Mouse (Mus musculus) thymus, postnatal 10 days (tissue): ENCODE data around the gene Lyrm7.

Source experiments
- DNase-seq, 2 experiments: peaks; one replicate each; pipeline ENCODE4 v3.0.0; 2021; ENCODE audit warnings: low spot score in 2 of 2

Gene Lyrm7

GRCm38 (mm10) chr11:54845470-54846442 lies 15.0 kb downstream of the Lyrm7 start:
- DNase-seq, result no peak

- peak; percentile 27 to 36 for DNase-seq
Observed at GRCm38 (mm10) chr11:54844959-54845358, 15.8 kb downstream of the Lyrm7 start.

- DNase-seq, result peak; percentile 71 to 74
Observed at GRCm38 (mm10) chr11:54844424-54844823, 16.3 kb downstream of the Lyrm7 start.

GRCm38 (mm10) chr11:54840891-54841290 lies 19.8 kb downstream of the Lyrm7 start:
- no peak for DNase-seq

- no peak for DNase-seq
Observed at GRCm38 (mm10) chr11:54839696-54840095, 21.0 kb downstream of the Lyrm7 start.

- DNase-seq, result peak in 1 of 2 experiments; percentile 28
Observed at GRCm38 (mm10) chr11:54836106-54836505, 24.6 kb downstream of the Lyrm7 start.

- peak in 1 of 2 experiments; percentile 38 for DNase-seq
Observed at GRCm38 (mm10) chr11:54834596-54834995, 26.1 kb downstream of the Lyrm7 start.

- DNase-seq, result no peak
Observed at GRCm38 (mm10) chr11:54833833-54834232, 26.9 kb downstream of the Lyrm7 start.

GRCm38 (mm10) chr11:54826819-54827218 lies 33.9 kb downstream of the Lyrm7 start:
- DNase-seq, result no peak

GRCm38 (mm10) chr11:54825774-54826173 lies 34.9 kb downstream of the Lyrm7 start:
- no peak for DNase-seq

- DNase-seq, result no peak
Observed at GRCm38 (mm10) chr11:54823467-54823866, 37.2 kb downstream of the Lyrm7 start.

- no peak for DNase-seq
Observed at GRCm38 (mm10) chr11:54819489-54819888, 41.2 kb downstream of the Lyrm7 start.

- no peak for DNase-seq
Observed at GRCm38 (mm10) chr11:54817449-54817848, 43.3 kb downstream of the Lyrm7 start.

GRCm38 (mm10) chr11:54815659-54816058 lies 45.1 kb downstream of the Lyrm7 start:
- no peak for DNase-seq

GRCm38 (mm10) chr11:54812812-54813516 lies 47.8 kb downstream of the Lyrm7 start:
- no peak for DNase-seq

GRCm38 (mm10) chr11:54812314-54812713 lies 48.4 kb downstream of the Lyrm7 start:
- DNase-seq, result no peak

- no peak for DNase-seq
Observed at GRCm38 (mm10) chr11:54811054-54811453, 49.7 kb downstream of the Lyrm7 start.

GRCm38 (mm10) chr11:54809582-54809981 lies 51.1 kb downstream of the Lyrm7 start:
- DNase-seq, result no peak

GRCm38 (mm10) chr11:54808177-54808576 lies 52.5 kb downstream of the Lyrm7 start:
- no peak for DNase-seq

GRCm38 (mm10) chr11:54807669-54808068 lies 53.0 kb downstream of the Lyrm7 start:
- DNase-seq, result no peak

- no peak for DNase-seq
Observed at GRCm38 (mm10) chr11:54806891-54807290, 53.8 kb downstream of the Lyrm7 start.

- no peak for DNase-seq
Observed at GRCm38 (mm10) chr11:54805196-54805595, 55.5 kb downstream of the Lyrm7 start.

- DNase-seq, result no peak
Observed at GRCm38 (mm10) chr11:54802621-54803020, 58.1 kb downstream of the Lyrm7 start.
